Mouse (Mus musculus) olfactory bulb, adult 2 months (tissue): ENCODE measurements at regions not wholly inside any gene's neighbourhood (a gene's known extent, or its start where the extent isn't known, plus 50 kb on each side); places are given as distances from the start of the nearest gene placed in this dataset.

ENCODE experiments used
- CTCF ChIP-seq: fragments of 200-500 bp; IDR thresholded peaks from 2 replicates; pipeline ENCODE4 v1.5.1; 2012; ENCODE audit warnings: low read depth, mild to moderate bottlenecking, low read length, moderate library complexity; ENCODE audit not compliant: insufficient read depth
- POLR2A ChIP-seq: fragments of 200-500 bp; IDR thresholded peaks from 2 replicates; pipeline ENCODE4 v1.6.1; 2012; ENCODE audit warnings: mild to moderate bottlenecking, low read depth, low read length, moderate library complexity; ENCODE audit not compliant: insufficient read depth

DNA sequence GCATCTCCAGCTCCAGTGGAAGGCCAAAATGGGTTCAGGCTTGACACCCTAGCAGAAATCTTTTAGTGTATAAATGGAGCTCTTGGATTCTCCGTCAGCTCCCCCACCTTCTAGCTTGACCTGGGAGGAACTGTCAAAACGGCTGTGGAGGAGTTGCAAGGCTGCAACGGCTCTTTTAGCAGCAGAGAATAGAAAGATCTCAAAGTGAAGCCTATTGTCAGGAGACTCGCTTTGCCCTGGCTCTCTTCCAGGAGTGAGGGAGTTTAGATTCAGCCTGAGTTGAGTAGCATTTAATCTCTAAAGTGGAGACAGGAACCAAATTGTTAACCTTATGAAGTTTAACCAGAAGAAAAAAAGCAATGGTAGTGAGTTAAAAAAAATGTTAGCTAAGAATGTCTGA, 97.4 kb upstream of the Pkn2 start:
- TF ChIP-seq CTCF (no peak), POLR2A (no peak)
